Mouse (Mus musculus): ENCODE measurements around the gene Edn1.

Gene Edn1

DNA sequence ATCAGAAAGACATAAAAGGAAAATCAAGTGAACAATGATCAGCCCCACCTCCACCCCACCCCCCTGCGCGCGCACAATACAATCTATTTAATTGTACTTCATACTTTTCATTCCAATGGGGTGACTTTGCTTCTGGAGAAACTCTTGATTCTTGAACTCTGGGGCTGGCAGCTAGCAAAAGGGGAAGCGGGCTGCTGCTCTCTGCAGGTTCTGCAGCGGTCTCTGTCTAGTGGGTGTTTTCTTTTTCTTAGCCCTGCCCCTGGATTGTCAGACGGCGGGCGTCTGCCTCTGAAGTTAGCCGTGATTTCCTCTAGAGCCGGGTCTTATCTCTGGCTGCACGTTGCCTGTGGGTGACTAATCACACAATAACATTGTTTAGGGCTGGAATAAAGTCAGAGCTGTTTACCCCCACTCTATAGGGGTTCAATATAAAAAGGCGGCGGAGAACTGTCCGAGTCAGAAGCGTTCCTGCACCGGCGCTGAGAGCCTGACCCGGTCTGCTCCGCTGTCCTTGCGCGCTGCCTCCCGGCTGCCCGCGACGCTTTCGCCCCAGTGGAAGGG lies at the start of gene Edn1:
Gene Edn1, plus strand, starts transcription at position 316 of the 561 bp plus-strand sequence.
- DNase-seq (ENCODE audit: low spot score) = no peak

DNA sequence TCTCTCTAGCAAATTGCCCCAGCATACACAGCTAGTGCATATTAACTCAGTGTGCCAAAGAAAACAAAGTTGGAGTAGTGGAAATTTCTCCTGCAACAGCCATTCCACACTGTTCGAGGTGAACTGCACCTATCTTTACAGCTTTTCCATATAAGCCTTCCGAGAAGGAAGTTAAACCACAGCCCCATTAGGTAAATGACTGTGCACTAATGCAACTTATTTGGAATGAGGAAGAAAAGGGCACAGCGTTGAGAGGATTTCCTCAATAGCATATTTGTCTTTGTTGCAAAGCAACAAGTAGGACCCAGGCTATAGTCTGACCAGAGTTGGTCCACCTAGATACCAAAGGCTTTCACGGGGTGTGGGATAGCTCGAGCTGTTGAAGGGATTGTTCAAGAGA lies 47.5 kb upstream of the Edn1 start:
- DNase-seq (ENCODE audit: low spot score) = no peak

DNA sequence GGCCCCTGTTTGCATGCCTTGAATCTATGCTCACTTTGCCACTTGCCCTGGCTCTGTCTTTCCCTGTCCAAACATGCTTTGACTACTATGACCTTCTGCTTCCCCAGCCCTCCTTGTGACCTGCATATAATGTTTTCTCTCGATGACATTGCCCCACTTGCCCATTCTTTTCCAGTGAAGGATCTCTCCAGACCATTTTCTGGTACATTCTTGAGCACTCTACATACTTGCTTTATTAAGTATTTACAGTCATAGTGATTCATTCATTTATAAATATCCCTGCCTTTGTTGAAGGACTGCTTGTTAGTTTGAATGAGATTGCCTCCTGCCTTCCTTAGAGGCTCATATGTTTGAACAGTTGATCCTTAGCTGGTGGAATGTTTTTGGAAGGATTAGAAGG lies 46.2 kb upstream of the Edn1 start:
- DNase-seq (ENCODE audit: low spot score) = no peak

DNA sequence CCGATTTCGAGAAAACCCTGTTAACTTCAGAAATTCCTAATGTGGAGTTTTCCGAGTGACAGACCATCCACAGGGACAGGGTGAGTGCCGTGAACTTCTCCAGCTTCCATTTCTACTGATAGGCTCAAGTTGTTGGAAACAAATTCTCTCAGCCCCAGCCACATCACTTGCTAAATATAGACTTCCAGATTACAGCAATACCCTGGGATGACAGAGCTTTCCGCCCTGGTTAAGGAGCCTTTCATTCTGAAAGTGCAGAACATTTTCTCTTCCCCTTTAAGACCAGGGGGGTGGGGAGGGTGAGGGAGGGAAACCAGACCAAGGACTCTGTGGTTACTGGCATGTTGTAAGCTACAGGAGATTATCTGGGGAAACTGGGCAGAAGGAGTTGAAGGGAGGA lies 42.9 kb upstream of the Edn1 start:
- no peak for DNase-seq (ENCODE audit: low spot score)

DNA sequence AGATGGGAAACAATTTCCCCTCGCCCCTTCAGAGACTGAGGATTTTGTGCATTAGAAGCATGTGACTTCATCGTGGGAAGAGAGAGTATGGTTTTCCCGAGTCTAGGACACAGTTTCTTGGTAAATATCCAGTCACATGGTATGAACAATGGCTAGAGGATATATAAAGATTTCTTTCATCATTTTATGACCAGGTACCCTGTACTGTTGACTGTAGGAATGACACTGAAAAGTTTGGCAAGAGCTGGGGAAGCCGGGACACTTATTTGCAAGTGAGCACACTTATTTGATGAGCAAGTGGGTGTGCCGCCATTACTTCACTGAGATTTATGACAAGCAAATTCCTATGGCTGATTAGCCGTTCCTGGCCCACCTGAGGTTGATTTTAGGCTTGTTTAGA lies 40.6 kb upstream of the Edn1 start:
- no peak for DNase-seq (ENCODE audit: low spot score)

DNA sequence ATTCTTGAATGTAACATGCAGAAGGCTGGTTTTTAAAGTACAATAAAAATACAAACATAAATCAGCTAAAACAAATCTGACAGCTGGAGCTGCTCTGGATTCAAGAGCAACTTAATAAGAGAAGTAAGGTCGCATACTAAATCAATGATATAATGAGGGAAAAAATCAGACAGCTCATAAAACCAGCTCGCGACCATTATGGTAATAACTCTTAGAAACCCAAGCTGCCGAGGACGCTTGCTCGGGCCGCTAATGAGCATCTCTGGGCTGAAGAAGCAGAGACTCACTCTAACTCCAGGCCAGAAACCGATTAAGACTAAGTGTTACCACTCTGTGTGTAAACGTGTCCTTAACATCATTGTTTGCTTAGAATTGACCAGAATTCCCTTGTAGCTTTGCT lies 31.2 kb upstream of the Edn1 start:
- no peak for DNase-seq (ENCODE audit: low spot score)

DNA sequence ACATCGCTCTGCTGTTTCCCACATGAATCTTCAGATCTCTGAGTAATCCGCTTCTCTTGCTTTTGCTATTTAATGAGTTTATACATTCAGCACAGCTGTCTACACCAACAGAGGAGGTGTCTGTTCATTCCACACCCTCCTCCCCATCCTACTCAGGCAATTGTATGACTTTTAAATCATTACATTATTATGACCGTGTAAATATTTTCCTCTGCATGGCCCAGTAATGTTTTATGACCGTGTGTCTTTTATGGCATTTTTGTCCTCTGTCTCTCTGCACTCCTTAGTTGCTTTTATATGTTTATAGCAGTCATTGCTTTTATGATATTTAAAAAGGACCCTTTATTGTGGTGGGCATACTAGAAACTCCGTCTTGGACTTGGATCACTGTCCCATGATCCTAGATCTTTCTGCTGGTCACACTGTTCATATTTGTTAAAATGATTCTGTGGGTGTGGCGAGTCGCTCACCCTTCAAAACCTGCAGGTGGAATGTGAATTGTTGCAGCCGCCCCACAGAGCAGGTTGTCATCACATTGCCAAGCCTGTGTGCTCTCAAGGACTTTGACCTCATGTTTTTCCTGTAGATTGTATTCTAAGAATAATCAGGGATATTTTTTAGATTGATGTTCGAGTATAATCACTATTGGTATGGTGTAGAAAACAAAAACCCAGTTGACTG lies 24.4 kb upstream of the Edn1 start:
- DNase-seq (ENCODE audit: low spot score) = no peak

DNA sequence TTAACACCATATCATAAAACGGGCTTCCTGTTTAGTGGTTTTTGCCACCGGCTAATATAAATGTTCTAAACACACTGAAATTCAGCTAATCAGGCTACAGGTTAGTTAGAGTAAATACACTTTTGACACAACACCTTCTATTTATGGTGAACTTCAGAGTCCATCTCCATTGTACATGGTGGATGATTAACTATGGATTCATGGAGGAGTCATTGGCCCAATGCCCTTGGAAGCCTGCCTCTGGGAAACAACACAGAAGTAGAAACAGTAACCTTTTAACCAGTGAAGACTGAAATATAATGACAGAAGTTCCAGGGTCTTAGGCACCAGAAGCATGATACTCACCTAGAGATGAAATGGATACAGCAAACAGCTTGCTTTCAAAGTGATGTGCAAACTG lies 23.5 kb upstream of the Edn1 start:
- no peak for DNase-seq (ENCODE audit: low spot score)

DNA sequence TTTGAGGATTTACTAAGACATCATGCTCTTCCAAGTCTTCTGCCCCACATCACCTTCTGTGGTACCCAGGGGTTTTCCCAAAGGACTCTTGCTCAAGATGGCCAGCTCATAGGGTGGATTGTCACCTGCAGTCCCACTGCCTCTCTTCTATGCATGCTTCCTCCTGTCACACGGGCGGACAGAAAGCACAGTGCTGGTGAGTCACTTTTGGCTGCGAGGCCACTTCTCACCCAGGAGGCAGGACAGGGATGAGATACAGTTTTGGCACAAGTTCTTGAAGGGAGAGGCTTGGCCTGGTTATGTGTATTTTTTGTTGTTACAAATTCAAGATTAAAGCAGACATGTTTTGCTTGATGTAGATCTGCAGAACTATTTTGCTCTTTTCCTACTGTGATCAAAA lies 15.4 kb upstream of the Edn1 start:
- DNase-seq (ENCODE audit: low spot score) = no peak

DNA sequence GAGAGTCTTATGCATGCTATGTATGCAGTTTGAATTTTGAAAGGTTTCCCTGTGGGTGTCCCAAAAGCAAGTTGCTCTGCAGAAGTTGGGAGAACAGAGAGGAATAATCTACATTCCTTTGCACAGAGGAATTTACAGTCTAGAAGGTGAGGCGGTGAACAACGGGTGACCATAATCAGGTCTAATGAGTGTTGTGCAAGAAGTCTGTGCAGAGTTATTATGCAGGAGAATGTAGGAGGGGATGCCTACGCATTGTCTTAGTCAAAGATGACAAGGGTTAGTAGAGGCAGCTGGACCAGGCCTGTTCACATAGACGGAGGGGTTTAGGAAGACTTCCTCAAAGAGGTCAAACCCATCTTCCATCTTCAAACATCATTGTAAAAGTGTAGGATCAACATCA lies 14.5 kb upstream of the Edn1 start:
- no peak for DNase-seq (ENCODE audit: low spot score)

DNA sequence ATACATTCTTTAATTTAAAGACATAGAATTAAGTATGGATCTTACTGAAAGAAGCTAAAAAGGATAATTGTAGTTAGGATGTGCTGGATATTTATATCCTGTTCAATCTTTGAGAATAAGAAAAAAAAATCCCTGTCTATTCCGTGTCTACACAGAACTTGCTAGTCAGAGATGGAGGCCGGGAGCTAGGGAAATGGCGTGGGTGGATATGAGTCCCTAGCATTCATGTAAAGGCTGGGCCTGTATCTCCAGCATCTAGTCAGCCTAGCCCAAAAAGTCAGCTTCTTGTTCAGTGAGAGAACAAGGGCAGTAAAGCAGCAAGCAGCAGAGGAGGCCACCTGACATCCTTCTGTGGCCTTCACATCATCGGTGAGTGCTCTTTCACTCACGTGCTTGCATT lies 8.7 kb upstream of the Edn1 start:
- DNase-seq (ENCODE audit: low spot score) = no peak

DNA sequence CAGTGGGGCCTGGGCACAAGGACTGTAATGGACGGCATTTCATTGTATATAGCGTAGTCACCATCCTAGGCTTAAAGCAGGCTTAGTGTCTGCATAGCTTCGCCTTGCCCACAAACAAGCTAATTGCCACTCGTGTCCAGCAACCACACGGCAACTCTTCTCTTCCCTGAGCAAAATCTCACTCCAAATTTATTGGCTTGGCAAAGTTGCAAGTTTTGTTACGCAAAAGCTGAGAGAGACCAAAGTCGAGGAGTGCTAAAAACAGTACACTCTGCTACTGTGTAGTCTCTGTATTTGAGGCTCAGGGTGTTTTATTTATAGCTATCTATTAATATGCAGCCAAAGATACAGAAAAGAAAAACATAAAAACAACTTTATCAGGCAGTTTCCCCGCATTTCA lies 3.0 kb upstream of the Edn1 start:
- no peak for DNase-seq (ENCODE audit: low spot score)

DNA sequence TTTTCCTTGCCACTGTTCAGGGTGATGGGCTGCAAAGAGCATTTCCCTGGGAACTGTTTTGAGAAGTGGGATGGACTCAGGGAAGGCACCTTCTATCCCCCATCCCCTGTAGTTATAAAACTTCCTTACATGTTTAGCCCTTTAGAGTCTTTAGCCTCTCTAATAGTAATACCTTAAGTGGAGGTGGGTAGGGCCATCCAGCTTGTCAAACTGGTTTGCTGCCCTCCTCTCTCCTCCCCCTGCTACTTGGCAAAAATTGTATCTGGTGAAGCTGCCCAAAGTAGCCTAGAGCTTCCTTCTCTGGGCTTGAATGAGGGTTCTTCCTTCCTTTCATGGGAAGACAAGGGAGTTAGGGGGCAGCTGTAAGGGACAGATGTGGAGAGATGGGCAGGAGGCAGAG lies 2.5 kb upstream of the Edn1 start:
- no peak for DNase-seq (ENCODE audit: low spot score)

DNA sequence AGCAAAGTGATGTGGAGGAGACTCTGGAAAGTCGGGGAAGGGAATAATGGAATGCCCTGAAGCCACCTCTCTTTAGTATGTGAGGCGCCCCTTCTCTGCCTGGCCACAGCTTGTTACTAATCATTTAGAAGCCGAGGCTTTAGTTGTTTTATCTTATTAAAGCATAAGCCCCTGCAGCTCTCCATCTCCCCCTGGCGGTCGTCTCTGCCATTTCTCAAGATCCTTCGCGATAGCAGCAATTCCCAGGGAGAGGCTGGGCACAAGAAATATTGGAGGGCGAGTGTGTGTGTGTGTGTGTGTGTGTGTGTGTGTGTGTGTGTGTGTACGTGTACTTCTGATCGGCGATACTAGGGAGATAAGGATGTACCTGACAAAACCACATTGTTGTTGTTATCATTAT lies 709 bp upstream of the Edn1 start:
- no peak for DNase-seq (ENCODE audit: low spot score)

DNA sequence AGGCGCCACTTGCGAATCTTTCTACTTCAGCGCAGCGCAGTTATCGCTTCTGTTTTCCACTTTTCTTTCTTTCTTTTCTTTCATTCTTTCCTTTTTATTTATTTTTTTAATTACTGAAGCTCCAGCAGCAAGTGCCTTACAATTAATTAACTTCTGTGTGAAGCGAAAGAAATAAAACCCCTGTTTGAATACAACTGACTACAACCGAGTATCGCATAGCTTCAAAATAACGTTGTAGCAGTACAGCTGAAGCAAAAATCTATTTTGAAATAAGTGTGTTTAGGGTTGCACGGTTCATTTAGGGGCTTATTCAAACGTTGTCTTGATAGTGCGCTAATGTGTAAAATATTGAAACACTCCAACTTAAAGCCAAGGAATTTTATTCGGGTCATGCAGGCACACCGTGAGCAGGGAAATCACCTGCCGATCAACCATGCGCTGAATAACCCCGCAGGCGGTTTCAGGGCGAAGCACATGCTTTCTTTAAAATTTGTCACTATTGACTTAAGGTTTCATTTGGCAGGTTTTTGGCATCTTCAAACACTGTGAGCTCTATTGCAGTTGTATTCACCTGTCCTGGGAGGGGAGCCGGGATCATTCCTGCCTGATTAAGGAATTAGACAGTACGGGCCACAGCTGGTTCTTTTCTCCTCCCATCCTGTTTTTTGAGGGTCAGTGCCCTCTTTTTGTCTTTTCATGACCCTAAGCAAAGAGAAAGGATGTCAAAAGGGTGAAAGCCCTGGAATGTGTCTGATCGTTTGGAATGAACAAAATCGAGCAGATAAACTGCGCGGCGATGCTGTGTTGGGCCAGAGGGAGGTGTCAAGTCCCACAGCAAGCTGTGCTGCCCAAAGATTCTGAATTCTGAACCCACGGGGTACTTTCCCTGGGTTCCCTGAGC lies 935 bp downstream of the Edn1 start:
- no peak for DNase-seq (ENCODE audit: low spot score)

DNA sequence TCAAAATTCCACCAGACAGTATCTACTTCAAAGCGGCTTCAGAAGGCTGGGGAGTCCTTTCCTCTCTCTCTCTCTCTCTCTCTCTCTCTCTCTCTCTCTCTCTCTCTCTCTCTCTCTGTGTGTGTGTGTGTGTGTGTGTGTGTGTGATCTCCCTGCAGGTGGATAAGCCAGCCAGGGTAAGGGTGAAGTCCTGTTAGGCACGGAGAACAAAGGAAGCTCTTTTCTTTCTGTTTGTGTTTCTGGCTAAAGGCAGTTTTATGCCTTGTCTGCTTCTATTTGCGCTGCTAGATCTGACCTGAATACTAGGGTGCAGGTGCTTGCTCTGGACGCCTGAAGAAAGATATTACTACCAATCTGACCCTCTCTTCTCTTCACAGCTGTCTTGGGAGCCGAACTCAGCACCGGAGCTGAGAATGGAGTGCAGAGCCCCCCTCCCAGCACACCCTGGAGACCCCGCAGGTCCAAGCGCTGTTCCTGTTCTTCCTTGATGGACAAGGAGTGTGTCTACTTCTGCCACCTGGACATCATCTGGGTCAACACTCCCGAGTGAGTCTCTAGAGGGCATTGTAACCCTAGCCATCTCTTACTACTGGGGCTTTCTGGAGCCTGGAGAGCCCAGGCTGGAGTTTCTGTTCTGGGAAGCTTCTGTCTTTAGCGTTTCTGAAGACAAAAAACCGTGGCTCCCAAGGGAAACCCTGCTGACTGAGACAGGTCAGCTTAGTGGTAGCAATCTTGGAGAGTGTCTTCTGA lies 2.1 kb downstream of the Edn1 start:
- no peak for DNase-seq (ENCODE audit: low spot score)

DNA sequence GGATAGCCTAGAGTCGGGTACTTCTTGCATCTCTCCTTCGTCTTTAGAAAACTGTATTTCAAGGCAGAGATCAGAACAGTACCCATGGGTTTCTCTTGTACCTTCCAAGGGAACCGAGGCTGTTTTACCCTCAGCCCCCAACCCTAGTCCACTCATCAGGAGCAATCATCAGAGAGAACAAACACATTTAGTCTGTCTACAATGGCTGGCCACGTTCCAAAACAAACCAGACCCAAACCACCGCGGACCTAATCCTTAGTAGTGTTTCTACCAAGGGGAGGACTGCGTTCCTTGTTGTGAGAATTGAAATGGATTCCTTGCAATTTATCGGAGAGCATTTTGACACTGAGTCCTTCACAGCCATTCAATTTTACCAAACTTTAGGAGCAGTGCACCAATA lies 2.9 kb downstream of the Edn1 start:
- no peak for DNase-seq (ENCODE audit: low spot score)

DNA sequence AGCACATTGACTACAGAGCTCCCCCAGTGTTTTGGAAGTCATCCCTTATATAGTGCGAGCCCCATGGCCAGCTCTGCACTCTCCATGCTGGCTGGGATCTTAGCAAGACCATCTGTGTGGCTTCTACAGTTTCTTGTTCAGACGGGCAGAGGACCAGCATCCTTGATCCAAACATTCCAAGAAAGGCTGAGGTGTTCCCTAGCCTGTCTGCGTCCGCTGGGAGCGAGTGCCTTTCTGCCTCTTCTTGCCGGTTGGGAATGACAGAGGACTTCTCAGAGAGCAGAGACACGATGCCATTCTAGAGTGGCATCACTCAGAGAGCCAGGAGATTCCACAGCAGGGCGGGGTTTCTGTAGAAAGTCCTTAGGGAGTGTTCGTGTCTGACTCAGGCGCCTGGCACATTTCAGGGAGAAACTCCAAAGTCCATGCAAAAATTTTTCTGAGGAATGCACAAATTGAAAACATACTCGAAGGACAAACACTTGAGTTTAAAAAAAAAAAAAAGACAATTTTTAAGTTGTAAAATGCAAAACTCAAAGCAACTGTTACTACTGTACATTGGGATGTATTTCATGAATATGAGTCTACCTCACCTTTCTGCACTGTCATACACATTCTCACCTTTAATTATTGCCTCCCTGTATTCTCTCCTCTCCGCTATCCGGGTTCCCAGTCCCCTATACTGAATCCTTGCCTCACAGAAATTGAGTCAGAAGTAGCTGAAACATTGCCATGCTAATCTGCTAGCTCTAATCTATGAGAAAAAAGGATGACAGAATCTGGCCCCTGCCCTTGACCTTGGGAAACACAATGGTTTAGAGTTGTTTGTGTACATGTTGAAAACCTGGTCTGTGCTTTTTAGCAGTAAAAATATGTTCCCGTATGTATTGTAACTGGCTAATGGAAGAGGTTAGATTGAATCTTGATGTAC lies 5.9 kb downstream of the Edn1 start:
- DNase-seq (ENCODE audit: low spot score) = no peak

DNA sequence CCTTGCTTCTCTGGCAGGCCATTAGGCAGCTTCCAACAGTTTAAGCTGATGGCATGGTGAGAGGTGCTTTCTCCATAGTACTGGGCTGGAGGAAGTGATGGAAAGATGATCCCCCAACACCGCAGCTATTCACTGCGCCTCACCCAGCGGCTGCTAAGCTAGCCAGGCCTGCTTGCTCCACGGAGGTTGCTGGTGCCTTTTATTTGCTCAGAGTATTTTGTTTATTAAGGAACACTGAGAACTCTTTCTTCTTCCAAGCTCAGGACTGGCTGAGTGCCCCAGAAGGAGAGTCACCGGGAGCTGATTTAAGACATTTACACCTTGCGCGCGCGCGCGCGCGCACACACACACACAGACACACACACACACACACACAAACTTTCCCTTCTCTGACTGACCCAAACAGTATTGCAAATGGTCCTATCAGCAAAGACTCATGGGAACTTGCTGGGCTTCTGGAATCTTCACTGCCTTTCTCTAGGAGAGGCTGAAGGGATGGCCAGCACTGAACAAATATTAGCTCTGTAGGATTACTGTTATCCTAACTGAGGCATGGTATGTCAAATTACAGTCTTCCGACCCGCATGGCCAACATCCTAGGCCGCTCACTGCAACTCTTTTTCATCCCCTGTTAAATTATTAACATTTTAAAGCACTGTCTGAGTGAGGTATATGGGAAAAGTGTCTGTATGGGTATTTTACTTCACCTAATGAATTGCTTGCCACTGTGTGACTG lies 7.3 kb downstream of the Edn1 start:
- DNase-seq (ENCODE audit: low spot score) = no peak

DNA sequence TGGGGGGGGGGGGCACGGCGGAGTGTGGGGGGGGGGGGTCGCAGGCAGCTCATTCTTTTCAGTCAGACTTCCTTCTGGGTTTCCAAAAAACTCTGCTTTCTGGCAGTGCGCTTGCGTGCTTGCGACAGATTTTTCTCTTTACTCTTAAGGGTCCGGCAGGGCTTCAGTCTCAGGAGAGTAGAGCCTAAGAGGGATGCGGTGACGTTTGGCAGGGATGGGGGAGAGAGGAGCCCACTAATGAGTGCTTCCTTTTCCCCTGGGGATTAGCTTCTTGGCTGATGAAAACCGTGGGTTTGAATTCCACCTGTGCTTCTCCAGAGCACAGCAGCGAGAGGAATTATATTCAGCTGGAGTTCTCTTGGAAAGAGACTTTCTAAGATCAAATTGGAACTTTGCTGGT lies 8.5 kb downstream of the Edn1 start:
- no peak for DNase-seq (ENCODE audit: low spot score)

DNA sequence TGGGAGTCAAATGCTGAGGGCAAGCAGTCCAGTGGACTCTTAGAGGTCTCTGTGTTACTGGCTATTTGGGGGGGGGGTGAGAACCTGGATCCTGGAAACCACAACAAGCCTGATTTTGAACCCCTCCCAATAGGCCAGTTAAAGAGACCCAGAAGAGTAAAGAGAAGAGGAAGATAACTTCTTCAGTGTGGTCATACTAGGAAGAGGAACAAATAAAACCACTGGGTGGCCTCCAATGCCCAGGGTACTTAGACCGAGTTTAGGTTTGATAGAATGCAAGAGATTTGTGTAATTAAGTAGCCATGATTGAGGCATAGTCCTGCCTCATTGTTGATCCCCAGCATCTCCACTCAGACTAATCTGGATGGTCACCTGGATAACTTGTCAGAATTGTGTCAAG lies 14.4 kb downstream of the Edn1 start:
- no peak for DNase-seq (ENCODE audit: low spot score)
